Mouse (Mus musculus) olfactory bulb, adult 2 months (tissue): Measurements from ENCODE around the gene Lhx1.

Experiments
- CTCF ChIP-seq: fragments of 200-500 bp; IDR thresholded peaks from 2 replicates; pipeline ENCODE4 v1.5.1; 2012; ENCODE audit warnings: low read depth, mild to moderate bottlenecking, low read length, moderate library complexity; ENCODE audit not compliant: insufficient read depth
- POLR2A ChIP-seq: fragments of 200-500 bp; IDR thresholded peaks from 2 replicates; pipeline ENCODE4 v1.6.1; 2012; ENCODE audit warnings: mild to moderate bottlenecking, low read depth, low read length, moderate library complexity; ENCODE audit not compliant: insufficient read depth

- TF ChIP-seq POLR2A: no peak
- TF ChIP-seq CTCF: no peak
Measured at GRCm38 (mm10) chr11:84516501-84517240, 8.7 kb downstream of the Lhx1 start.
